Mouse (Mus musculus): Measurements from ENCODE around the gene Man1c1.

Gene Man1c1

GRCm38 (mm10) chr4:134572449-134573300 lies 131.4 kb downstream of the Man1c1 start:
- no peak for DNase-seq

GRCm38 (mm10) chr4:134570704-134571451 lies 133.2 kb downstream of the Man1c1 start:
- DNase-seq = no peak

DNA sequence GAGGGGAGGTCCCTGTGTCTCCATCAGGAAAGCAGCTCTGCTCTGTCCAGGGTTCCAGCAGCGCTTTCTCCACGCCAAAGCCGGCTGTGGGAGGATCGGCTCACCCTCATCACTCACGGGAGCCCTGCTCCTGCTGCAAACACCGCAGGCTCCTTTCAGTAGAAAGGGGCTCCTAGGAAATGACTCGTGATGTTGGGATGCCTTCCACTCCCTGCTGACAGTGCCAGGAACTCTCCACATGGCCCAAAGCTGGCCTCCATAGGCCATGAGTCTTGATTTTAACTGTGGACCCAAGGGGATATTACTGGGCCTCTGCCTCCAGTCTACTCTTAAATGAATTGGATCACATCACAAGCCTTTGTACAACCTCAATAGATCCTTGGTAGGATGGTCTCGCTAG lies 134.3 kb downstream of the Man1c1 start:
- no peak for DNase-seq

- peak; percentile 36 for DNase-seq
Observed at GRCm38 (mm10) chr4:134569205-134569604, 134.9 kb downstream of the Man1c1 start.

GRCm38 (mm10) chr4:134567377-134568226 lies 136.5 kb downstream of the Man1c1 start:
- no peak for DNase-seq

DNA sequence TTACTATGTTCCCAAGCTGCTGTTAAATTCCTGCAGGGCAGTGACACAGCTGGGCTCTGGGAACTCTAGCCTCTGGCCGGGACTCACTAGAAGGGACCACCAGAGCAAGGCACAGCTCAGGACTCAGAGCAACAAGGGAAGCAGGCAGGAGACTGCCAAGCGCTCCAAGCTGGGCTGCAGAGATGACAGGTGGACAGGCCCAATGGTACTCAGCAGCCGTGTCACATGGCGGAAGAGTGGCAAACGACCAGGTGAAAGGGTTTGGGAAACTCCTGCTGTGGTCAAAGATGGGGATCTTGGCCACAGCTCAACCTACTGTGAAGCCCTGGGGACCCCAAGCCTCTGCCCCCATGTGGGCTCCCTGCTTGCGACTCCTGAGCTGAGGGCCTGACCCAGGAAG lies 140.0 kb downstream of the Man1c1 start:
- no peak for DNase-seq

DNA sequence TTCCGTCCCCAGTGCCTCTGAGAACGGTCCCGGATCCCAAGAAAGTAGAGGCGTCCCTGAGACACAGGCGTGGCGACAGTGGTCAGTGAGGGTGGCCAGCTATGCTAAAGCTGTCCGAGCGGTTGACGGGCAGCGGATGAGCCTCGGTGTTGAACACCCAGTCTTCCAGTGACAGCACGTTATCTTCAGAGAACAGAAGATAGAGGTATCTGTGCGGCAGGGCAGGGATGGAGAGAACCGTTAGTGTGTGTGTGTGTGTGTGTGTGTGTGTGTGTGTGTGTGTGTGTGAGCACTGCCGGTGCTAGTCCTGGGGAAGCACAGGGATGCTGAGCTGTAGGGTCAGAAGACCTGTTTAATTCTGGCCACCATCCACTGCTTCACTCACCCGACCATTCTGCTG lies 140.5 kb downstream of the Man1c1 start:
- peak; percentile 34 for DNase-seq

DNA sequence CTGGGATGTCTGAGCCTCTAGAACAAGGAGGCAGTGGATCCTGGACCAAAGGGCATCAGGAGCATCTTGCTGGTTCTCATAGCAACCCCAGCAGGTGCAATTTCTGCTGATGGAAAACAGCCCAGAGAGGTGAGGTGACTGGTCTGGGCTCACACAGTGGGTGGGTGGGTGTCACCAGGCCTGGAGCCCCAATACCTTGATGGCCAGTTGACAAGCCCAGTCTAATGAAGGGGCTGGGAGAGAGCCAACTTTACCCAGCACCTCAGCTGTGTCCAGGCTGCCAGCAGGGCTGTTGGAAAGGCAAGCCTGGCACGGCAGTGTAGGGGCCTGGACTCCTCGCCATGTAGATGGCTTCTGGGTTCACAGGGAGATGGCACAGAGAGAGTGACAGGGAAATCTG lies 142.1 kb downstream of the Man1c1 start:
- no peak for DNase-seq

GRCm38 (mm10) chr4:134560699-134561098 lies 143.4 kb downstream of the Man1c1 start:
- no peak for DNase-seq

DNA sequence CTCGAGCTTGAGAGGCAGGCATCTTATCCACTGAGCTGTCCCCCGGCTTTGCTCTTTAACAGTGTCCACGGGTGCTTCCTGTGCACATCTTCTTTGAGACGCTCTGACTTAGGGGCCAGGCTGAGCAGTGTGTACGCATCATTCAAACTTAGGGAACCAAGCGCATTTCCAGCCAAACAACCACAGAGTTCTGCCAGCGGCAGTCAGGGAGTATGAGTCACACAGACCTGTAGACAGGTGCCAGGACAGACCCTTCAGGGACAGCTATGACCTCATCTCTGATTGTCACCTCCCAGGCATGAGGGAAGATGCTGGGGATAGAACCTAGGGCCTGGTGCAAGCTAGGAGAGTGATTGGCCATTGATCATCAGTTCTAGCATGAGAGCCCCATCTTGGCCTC lies 144.9 kb downstream of the Man1c1 start:
- no peak for DNase-seq

- no peak for DNase-seq
Observed at GRCm38 (mm10) chr4:134558570-134559113, 145.4 kb downstream of the Man1c1 start.

DNA sequence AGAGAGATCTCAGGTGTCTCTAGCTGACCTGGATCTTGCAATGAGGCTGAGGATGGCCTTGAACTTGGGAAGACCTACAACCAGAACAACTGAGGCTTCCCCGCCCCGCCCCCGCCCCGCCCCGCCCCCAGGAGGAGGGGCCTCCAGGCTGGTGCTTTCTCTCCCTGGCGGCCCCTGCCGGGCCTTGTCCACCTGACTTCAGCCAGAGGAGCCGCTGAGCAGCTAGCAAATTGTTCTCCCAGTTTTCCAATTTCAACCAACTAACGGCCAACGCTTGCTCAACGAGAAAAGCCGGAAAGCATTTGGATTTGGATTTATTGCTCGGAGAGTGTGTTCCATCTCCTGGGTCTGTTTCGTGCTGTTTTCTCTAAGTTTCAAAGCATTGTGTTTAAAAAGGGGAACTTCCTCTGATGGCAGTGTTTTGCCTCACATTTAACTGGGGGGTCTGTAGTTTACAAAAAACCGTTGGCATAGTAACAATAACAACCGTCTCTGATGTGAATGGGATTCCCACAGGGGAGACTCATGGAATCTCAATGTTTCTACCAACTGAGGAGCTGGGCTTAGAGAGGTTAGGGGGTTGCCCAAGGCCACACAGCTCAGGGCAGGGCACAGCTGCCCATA lies 146.4 kb downstream of the Man1c1 start:
- DNase-seq = peak; percentile 71

DNA sequence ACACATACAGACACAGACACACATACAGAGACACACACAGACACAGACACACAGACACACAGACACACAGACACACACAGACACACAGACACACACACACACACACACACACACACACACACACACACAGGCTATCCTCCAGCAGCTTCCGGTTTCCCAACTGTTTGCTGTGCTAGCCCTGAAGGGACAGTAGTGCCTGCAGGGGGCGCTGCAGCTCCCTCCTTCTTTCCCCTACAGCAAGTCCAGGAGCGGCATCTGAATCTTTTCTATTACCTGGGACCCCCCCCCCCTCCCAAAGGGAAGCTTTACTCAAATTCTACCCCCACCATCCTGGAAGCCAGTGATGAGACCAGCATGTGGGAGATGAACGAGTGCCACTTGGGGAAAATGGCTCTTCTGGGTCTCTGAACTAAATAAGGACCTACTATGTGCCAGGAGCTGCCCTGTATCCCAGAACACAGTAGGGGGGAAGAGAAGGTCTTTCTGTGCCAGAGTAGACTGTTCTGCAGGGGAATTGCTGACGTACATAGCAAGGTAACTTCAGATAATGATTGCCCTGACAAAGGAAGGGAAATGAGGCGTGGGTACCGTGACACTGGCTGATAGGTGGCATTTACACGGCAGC lies 148.0 kb downstream of the Man1c1 start:
- DNase-seq = peak; percentile 57

DNA sequence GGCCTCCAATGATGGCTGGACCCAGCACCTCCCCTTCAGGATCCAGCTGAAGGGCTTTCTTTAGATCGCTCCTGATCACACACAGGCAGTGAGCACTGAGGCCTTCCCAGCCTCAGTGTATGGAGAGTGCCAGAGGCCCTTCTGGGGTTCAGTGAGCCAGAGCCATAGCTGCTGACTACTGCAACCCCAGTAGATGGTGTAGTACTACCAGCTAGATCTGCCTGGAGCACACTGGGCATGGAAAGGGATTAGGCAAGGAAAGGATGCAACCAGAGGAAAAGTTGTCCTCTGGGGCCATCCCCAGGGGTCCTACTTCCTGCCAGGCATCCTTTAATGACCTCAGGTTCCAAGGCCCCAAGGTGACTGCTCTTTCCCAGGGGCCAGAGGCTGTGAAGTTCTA lies 150.5 kb downstream of the Man1c1 start:
- no peak for DNase-seq

DNA sequence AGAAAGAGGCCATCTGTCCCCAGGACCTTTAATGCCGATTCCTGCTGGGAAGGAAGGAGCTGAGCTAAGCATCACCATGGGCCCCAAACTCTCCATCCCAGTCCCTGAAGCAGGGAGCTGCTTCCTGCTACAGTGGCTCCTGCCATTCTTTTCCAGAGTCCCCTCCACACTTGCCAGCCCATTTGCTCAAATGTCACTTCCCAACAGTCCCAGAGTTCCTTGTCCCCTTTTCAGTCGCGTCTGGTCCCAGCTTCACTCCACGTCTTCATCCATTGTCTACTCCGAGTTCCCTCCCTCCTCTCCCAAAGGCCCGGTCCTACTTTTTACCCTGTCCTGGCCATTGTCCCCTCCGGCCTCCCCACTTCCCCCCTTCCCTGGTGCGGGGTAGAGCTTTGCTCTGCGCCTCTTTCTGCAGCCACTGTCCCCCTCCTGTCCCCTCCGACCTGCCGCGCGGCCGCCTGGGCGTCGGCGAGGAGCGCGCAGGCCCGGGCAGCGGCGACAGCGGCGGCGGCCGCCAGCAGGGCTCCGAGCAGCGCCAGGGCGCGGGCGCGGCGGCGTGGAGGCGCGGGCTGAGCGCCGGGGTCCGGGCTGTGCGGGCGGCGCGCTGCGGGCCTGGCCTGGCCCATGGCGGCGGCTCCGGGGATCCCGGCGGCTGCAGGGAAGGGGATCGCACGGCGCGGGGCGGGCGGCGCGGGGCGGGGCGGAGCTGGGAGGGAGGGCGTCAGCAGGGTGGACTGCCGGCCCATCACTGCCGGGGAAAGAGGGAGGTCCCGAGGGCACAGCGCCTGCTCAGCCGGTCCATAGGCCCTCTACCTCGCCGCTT lies 152.4 kb downstream of the Man1c1 start, which contains the start of gene Selenon:
Gene Selenon (minus strand): TSS at position 673 of the 823 bp plus-strand sequence.
- DNase-seq = peak; percentile 79

- no peak for DNase-seq
Observed at GRCm38 (mm10) chr4:134549899-134550298, 154.2 kb downstream of the Man1c1 start.

DNA sequence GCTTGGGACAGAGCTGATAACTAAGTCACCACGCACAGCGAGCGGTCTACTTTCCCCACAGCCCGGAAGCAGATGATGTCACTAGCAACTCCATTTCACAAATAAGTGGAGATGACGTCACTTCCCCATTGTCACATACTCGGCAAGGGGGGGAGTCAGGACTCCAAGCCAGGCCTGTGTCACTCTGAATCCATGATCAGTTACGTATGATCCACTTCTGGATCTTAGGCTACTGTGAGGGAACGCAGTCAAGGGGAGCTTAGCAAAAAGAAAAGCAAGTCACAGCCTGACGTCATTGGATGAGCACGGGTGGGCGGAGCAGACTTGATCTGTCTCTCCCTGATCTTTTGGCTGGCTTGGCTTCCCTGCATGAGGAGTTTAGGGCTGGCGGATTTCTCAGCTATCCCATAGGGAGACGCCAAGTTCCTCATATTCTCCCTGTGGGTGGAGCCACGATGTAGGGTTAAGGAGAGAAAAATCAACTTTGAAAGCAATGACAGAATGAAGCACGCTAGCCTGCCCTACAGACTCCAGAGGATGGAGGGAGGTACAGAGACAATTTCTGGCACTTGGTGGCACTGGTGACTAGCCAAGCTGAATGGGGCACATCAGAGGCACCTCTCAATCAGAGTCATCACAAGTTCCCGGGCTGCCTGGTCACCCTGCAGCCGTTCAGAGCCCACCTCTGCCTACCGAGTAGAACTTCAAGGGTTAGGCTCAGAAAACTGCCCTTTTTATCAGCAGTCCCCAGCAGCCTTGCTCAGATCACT lies 155.7 kb downstream of the Man1c1 start:
- peak; percentile 44 for DNase-seq

DNA sequence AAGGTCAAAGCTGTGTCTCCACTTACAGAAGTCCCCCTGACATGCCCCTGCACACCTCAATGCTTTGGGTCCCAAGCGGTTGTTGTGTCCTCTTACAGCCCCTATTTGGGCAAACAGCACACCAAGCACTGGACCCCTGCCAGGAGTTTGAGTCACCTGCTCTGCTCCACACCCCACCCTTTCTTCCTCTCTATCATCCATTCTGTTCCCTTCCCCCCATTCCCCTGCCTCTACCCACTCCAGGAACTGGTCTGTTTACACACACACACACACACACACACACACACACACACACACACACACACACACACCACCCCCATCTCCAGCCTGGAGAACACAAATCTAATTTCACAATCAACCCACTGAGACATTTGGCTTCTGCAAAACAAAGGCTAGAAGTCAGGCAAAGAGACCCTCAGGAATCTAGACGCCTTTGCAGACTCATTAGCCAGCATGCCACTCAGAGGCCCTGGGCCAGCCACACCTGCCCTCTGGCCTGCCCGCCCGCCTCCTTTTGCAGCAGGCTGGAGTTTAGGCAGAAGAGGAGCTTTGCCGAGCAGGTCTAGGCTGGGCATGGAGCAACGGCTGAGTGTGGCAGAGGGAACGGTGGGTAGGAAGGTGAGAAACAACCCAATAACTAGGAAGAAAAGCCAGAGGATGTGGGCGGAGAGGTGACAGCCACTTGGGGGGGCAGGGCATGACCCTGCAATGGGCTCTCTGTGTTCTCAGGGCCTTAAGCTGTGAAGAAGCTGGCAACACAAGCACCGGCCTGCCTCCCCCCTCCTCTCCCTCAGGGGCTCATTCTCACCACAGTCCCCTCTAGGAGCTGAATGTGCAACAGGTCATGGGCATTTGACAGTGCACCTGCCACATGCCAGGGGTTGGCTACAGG lies 157.0 kb downstream of the Man1c1 start:
- no peak for DNase-seq

DNA sequence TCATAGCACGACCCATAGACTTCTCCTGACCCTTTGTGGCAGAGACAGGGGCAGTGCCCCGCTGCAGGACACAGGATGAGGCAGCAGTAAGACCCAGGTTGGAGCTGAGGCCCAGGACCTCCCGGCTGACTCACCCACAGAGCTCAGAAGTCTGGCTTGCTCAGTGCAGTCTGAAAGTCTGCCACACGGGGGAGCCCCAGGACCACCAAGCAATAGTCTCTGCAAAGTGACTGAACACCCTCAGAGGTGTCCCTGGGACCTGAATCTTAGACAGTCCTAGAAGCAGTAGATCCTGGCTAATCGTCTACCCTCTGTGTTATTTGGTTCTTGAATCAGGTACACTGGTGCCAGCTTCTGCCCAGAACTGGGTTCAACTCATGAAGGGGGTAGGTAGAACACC lies 160.8 kb downstream of the Man1c1 start:
- peak; percentile 90 for DNase-seq

Measured in liver (tissue).